Mouse (Mus musculus) adrenal gland, adult (tissue): ENCODE data around the gene Myh10.
"Not testable (repeated sequence)": the region's sequence is repeated elsewhere in the genome, so short reads cannot be mapped to it uniquely, and the experiment has no call there.

Source experiments
- DNase-seq, 2 experiments: peaks; one replicate each; pipeline ENCODE4 v3.0.0; 2022 to 2023; ENCODE audit warnings: low spot score in 1 of 2; ENCODE audit not compliant: inconsistent age in 2 of 2

The Myh10 gene

DNA sequence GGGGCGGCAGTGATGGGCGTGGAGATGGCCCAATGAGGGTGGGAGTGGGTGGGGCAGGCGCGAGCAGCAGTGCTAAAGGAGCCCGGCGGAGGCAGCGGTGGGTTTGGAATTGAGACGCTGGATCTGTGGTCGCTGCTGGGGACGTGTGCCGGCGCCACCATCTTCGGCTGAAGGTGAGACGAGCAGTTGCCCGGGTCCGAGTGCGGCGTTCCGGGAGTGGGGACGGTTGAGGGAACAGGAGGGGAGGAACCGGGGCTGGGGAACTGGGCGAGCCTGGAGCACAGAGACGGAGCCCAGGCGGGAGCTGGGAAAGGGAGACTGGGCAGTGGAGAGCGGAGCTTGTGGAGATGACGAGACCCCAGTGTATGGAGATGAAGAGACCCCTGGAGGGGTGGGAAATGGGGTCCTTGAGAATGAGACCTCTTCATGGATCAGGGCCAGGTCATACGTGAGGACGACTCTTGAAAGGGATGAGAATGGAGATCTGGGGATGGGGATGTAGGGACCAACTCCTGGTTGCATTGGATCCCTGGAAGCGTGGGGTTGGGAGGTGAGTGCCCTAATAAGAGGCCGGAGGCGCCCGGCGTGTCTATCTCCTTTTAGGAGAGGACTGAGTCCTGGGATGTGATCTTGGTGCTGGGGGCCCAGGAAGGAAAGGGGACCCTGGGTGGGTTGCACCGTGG lies 792 bp downstream of the Myh10 start:
- DNase-seq = peak in 1 of 2 experiments; percentile 31

DNA sequence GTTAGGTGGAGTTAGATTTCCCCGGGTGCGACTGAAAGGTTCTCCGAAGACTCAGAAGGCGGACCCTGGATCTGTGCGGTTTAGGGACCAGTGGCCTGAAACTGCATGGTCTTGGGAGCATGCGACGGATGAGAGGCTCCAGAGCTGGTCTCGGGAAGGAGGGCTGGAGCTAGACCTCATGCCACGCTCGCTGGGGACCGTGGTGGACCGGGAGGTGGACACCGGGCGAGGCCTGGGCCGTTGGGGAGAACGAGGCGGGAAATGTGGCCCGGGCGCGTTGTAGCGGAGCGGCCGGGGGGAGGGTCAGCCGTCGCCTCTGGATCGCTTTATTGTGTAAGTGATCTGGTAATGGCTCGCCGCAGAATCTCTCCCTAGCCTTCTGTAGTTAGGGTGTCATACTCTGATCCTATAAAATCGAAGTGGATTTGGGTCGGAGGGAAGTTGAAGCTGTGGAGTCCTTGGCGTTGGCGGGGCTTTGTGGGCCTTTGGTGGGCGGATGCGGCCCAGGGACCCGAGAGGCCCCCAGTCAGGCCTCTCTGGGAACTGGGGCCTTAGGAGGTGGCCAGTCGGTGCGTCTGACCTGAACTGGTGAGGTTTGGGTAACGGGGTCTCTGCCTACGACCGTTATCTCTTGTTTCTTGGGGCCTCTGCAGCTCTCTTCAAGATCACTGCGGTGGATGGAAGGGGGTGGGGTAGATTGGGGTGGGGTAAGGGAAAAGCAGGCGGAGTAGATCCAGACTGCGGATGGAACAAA lies 1.5 kb downstream of the Myh10 start:
- DNase-seq = peak; percentile 51 to 83

DNA sequence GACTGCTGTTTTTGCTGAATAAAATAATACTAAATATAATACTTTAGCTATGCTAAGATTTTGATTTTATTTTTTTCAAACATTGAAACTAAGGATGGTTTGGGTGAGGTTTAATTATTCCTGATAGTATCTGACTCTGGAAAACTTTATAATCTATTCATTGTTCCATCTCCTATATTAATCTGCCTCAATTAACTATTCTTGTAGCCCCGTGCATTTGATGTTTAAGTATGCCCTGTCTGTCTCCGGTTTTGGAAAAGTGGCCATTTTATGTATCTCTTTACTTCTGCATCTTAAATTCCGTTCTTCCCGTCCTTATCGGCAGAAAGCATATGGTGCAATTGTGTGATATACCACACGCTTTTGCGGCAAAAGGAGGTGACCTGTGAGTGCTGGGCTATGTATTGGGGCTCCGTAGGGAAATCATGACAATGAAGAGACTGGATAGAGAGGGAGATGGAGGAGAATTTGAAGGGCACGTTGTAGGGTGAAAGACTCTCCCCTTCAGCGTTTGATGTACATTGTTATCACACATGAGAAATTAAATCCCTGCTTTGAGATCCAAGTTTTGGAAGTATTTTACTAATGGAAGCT lies 2.2 kb downstream of the Myh10 start:
- DNase-seq = peak in 1 of 2 experiments; percentile 39

DNA sequence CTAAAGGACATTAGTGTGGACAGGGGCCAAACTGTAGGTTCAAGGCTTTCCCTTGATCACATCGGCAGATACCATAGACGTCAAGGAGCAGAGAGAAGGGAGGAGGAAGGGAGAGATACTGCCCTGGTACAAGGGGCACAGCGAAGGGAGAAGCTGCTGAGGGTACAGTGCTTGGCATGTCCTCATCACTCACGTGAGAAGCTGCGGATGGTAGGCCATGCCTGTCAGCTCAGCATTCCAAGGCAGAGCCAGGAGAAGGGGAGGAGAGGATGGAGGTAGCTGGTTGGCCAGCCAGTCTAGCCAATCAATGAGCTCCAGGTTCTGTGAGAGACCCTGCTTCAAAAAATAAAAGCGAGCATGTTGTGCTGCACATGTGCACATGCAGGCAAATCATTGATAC lies 11.0 kb downstream of the Myh10 start:
- DNase-seq = no peak

DNA sequence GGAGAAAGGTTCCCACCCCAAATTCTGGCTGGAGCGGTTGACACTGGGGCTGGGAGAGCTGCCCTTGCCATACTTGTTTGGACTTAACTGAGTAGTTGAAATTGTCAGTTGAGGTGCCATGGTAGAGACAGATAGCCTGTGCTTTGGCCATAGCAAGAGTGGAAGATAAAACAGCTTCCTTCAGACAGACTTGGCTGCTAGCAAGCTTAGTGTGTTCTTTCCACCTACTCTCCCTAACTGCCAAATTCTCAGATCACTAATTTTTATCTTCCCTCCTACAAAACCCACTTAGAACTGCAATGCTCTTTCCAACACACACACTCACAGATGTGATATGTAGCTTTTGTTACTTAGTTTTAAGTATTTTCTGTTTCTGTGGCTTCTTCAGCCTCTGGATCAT lies 12.0 kb downstream of the Myh10 start:
- DNase-seq = no peak

DNA sequence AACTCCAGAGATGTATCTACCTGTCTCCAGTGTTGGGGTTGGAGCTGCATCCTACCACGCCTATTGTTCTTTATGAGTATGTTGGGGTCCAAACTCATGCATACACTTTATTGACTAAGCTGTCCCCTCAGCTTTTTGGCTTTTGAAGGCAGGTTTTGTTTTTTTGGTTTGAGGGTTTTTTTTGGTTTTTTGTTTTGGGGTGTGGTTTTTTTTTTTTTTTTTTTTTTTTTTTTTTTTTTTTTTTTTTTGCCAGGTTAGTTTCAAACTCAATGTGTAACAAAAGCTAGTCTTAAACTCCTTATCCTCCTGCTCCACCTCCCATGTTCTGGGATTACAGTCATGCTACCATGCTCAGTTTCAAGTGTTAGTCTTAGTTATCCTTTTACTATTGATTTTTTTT lies 12.9 kb downstream of the Myh10 start:
- no peak for DNase-seq

DNA sequence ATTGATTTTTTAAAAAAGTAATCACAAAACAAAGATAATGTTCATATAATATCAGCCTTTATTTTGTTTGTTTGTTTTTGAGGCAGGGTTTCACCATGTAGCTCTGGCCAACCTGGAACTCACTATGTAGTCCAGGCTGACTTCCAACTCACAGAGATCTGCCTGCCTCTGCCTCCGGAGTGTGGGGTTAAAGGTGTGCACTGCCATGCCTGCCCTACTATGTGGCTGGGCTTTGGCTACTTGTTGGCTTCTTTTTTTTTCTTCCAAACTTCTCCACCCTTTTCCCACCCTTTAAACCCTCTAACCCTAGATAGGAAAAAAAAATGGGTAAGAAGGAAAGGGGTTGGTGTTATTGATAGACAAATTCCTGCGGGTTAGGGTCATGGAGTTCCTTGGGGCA lies 13.5 kb downstream of the Myh10 start:
- DNase-seq = no peak

DNA sequence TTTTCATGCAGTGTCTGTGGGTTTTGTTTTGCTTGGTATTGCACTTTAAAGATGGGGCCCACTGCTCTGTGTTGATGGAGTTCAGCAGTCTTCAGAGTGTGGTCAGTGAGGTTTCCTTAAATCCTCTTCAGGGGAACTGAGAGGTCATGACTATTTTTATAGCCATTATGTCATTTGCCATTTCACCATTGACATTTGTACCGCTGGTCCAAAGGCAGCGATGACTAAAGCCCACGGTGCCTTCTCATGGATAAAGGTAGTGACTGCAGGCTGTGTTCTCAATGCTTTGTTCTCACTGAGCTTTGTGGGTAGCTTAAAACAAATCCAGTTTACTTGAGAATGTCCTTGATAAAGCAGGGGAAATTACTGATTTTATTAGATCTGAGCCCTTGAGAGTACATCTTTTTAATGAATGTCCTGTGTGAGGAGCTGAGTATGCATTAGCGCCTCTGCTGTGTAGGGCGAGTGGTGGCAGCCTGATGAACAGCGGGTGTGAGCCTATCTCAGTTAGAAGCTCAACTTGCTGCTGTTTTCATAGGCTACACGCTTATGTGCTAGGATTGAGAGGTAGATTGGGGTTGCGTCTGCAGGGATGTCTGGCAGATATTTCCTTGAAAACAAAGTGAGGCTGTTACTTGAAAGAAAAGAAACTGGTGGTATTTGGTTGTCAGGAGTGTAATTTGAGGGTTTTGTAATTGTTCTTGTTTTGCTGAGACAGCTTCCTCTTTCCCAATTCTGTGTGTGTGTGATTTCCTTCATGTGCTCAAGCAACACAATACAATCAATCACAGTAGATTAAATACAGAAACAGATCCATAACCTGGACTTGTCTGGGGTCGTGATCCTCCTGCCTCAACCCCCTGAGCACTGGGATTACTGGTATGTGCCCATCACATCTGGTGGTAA lies 15.4 kb downstream of the Myh10 start:
- DNase-seq = peak; percentile 46 to 70

DNA sequence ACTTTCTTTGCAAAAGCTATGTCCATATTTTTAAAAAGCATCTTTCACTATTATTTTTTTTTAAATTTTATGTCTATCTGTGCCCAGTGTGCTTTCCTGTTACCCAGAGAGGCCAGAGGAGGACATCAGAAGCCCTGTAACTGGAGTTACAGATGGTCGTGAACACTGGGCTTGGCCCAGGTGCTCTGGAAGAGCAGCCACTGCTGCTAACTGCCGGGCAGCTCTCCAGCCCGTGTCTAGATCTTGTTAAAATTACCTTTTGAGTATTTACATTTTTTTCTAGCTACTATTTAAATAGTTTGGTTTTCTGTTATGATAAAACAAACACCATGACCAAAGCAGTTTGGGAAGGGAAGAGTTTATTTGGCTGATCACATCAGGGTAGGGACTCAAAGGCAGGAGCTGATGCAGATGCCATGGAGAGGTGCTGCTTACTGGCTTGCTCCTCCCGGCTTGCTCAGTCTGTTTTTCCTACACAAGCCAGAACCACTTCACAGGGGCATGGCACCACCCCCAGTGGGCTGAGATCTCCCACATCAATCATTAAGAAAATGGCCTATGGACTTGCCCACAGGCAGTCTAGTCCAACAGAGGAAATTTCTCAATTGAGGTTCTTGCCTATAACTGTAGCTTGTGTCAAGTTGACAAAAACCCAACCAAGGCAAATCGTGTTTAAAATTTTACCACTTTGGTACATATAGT lies 16.7 kb downstream of the Myh10 start:
- DNase-seq = peak in 1 of 2 experiments; percentile 21

DNA sequence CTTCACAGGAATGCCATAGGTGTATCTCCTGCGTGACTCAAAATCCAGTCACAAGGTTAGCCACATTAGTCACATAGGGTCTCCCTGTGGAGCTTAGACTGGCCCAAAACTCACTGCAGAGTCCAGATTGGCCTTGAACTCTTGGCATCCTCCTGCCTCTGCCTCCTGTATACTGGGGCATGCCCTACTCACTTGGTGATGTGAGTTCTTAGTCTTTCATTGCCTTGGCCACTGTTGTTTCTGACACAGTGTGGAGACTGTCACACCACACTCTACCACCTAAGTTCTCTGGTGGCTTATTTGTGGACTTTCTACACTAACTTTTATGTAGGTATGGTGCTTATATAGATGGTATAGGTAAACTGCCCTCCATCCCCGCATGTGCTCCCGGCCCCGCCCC lies 24.8 kb downstream of the Myh10 start:
- DNase-seq = no peak

DNA sequence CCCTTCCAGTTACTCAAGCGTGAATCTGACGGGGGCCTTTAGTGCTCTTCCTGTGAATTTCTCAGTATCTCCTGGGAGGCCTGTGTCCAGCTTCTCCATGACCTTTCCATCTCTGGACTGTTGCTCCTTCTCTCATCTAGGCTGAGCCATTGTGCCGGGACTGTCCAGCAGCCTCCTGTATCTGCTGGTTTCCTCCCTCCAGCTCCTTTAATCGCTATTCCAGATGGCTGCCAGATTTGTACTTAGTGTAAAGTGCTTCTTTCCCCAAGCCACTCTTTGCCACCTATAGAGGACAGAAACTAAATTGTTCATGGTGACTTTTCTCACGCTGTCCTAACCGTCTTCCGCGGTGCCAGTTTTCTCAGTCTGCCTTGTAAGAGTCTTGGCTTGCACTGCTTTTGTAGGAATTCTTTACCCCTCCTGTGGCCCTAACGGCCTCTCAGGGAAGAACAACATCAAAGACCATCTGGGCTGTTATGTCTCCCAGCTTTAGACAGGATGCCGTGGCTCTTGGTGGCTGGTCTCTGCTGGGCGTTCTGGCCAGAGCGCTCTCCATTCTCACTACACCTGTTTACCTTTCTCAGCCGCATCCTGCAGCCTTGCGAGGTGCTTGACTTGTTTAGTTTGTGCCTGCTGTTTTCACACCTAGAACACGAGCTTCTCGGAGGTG lies 25.9 kb downstream of the Myh10 start:
- no peak for DNase-seq

DNA sequence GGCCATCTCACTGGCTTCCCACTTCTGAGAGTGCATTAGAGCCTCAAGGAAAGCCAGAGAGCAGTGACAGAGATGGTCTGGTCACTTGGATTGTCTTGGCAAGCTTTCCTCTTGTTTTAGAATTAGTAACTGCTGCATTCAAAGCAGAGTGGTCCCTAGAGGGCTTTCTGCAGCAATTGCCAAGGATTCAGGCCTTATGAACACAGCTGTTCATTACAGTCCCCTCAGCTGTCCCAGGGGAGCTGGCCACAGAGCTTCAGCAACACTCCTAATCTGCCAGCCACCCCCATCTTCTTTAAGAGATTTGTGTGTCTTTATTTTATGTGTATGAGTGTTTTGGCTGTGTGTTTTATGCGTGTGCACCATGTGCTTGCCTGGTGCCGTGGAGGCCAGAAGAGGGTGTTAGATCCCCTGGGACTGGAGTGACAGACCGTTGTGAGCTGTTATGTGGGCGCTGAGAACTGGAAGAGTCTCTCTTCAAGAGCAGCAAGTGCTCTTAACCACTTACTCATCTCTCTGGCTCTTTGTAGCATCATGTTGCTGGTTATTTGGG lies 27.8 kb downstream of the Myh10 start:
- no peak for DNase-seq

DNA sequence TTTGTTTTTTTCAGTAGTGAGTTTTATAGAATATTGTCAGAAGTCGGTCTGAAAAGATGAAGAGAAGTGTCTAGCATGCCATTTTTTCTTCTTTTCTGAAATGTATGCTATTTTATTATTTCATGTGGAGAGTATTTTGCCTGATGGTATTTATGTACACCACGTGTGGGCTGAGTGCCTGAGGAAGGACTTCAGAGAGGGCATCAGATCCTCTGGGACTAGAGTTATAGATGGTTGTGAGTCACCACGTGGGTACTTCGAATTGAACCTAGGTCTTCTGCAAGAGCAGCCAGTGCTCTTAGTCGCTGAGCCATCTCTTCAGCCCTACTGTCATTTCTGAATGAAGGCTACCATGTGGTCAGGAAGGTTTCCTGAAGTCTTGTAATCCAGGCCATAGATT lies 28.4 kb downstream of the Myh10 start:
- DNase-seq = no peak

DNA sequence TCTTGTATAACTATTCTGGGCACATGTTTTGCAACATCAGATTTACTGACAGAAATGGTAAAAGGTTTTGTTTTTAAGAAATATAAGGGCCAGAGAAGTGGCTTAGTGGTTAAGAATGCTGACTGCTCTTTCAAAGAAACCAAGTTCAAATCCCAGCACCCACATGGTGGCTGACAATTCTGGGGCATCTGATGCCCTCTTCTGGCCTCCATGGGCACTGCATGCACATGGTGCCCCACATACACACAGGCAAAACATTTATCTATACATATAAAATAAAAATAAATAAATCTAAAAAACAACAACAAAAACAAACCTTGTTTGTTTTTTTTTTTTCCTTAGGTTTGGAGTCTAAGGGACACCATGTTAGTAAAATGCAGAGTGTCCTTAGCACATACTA lies 32.8 kb downstream of the Myh10 start:
- DNase-seq = peak in 1 of 2 experiments; percentile 53

DNA sequence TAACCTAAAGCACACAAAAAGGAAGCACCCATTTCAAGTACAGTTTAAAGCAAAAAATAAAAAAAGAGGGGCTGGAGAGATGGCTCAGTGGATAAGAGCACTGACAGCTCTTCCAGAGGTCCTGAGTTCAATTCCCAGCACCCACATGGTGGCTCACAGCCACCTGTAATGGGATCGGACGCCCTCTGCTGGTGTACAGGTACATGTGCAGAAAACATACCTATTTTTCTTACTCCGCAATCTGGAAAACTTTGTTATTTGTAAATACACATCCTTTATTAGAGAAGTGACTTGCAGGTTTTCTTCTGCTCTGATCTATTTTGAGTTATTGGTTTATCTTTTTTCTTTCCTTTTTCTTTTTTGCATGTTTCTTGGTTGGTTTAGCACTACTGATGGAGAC lies 37.3 kb downstream of the Myh10 start:
- DNase-seq = no peak

DNA sequence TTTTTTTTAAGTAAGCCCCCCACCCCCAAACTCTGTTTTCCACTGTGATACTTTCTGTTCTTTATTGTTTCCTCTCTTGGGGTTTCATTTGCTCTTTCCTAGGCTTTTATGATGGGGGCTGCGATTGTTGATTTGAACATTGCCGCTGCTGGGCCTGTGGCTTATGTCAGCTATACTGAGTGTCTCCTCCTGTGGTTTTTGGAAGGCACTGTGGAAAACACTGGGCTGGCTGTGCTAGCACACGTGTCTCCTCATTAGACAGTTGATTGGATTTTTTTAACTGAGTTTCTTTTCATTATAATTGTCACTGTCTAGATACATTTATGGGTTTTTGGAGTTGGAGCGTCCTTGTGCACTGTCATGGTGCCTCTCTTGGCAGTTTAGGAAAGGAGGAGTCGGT lies 39.4 kb downstream of the Myh10 start:
- no peak for DNase-seq

DNA sequence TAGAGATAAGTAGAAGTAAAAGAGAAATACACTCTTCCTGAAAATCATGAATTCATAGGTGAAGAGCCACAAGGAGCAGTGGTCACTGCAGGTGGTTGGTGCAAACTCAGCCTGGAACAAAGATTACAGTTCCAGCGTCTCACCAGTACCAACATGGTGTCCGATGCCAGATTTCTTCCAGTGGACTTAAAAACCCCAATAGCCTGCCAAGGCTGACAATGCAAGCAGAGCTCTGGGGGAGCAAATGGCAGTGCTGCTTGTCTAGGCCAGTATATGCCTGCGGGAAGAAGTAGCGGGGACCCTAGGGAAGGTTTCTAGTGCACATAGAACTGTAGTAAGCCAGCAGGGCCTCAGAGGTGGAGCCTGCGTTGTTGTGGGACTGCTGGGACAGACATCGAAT lies 40.7 kb downstream of the Myh10 start:
- DNase-seq = no peak

DNA sequence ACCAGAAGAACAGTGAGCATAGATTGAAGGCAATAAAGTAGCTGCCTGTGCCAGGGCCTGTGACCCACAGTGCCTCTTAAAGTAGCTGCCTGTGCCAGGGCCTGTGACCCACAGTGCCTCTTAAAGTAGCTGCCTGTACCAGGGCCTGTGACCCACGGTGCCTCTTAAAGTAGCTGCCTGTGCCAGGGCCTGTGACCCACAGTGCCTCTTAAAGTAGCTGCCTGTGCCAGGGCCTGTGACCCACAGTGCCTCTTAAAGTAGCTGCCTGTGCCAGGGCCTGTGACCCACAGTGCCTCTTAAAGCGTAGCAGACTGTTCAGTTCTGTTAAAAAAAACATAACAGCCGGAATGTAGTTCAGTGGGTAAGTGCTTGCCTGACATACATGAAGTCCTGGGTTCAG lies 42.0 kb downstream of the Myh10 start:
- DNase-seq = not testable (repeated sequence)

DNA sequence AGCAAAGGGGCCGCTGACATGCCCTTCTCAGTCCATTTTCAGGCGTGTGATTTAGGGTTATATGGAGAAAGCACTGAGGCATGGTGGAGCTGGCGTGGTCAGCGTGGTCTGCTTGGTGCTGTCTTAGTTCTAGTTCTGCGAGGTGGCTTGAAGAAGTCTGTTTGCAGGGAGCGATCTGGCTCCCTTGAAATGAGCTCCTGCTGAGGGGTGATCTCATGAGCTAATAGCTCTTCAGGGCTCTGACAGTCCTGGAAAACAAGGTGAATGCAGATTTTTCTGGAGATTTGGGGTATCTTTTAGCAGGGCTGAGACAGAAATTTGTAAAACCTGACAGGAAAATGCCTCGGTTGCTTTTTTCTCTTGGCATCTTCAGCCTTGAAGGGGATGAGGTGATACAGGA lies 48.1 kb downstream of the Myh10 start:
- DNase-seq = no peak

DNA sequence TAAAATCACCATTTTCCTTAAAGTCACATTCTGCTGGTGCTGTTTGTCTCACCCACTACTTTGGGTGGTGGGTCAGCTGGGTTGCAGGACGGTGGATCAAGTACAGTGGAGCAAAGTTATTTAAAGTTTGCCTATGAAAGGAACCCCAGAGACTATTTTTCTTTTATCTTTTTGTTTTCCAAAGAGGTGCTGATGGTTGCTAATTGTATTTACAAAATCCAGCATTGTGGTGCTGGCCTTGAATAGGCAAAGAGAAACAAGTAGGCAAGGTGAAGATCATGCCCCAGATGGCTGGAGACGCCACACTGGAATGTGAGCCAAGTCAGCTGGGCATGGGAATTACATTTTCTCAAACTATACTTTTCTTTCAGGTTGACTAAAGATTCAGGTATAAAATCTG lies 51.3 kb downstream of the Myh10 start:
- no peak for DNase-seq
